Mouse (Mus musculus): ENCODE measurements around the gene Cmtm7.
A peak's percentile ranks its signal among the peaks of the same experiment; 100 is the strongest.

Gene Cmtm7

DNA sequence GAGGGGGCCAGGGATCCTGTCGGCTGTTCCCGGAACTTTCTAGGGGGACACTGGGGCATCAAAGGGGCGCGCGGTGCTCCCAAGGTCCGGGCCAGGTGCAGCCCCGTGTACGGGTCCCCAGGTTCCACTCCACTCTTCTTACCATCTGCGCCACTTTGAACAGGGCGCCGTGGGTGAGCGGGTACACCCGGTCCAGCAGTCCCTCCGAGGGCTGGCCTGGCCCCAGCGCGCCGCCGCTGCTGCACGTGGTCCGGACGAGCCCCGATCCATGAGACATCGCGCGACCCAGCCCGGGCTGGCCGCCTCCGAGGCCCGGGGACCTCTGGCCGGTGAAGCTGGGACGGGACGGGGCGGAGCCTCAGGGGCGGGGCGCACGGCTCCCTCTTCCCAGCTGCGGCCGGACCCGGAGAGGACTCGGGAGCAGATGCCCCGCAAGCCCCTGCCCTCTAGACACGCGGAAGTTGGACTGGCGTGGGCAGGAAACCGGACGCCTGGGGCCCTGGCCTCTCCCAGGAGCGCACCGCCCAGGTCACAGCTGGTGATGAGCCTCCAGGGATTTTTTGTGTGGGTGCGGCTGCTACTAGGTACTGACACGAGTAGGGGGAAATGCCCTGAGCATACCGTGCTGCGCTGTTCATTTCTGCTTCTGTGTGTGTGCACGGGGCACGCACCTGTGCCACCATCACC is at the start of gene Cmtm7:
Gene Cmtm7 (minus strand): TSS at position 331 of the 687 bp plus-strand sequence.
- DNase-seq (ENCODE audit: low read depth, low spot score), result peak; percentile 74

DNA sequence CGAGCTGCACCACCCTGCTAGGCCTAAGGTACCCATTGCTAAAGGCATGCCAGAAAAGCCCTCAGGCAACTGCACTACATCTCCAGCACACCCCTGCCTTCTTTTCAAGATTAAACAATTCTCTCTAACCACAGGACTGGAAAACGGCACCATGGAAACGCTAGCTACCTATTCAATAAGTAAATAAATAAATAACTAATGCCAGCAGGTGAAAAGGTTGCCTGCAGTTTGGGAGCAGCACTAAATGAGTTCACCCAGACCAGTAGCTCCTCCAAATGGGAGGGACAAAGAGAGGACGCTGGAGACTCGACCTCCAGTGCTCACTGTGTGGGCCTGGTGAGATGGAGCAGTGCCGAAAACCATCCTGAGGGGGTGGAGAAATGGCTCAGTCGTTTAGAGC is 48.7 kb upstream of the Cmtm7 start:
- DNase-seq (ENCODE audit: low read depth, low spot score), result no peak

DNA sequence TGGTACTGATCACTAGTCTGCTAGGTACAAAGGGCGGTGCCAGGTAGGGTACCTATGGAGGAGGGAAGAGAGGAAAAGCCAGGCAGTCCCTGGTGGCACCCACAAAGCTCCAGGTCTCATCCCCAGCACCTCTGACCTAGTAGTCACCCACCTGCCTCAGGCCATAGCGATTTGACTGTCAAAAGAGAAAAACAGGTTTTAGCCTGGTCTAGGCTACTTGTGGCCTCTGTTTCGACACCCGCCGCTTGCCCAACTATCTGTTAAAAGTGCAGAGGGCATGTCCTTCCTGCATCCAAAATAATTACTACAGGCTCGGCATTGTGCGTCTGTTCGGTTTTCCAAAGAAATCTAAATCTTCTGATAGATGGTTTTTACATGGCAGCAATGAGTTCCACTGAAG is 48.0 kb upstream of the Cmtm7 start:
- no peak for DNase-seq (ENCODE audit: low read depth, low spot score)

DNA sequence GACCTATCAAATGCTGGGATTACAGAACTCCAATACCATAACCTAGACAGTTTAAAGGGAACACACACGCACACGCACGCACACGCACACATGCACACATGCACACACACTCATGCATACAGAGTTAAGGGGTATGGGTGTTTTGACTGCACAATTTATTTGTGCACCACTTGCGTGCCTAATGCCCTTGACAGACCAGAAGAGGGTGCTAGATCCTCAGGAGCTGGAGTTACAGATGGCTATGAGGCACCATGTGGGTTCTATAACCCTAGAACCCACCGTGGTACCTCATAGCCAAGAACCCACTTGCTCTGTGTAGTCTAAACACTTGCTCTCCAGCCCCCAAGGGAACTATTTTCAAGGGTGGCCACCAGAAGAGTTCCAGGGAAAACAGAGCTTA is 46.7 kb upstream of the Cmtm7 start:
- no peak for DNase-seq (ENCODE audit: low read depth, low spot score)

DNA sequence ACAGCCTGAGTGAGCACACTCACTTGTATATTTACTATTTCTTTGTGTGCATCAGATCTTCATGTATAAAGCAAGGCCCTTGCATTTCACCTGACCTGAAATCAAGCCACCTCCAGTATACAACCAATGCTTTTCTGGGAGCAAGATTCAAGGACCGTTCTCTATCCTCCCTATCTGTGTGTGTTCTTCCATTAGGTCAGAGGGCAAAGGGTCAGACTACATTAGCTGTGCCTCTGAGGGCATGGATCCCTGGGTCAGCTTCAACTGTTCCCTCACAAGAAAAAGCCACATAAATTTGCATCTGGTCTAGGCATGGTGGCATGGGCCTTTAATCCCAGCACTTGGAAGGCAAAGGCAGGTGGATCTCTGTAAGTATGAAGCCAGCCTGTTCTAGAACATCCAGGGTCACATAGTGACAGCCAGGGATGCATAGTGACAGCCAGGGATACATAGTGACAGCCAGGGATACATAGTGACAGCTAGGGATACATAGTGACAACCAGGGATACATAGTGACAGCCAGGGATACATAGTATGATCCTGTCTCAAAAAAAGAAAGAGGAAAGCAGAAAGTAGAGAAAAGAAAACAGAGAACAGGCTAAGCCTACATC is 45.7 kb upstream of the Cmtm7 start:
- DNase-seq (ENCODE audit: low read depth, low spot score), result no peak

DNA sequence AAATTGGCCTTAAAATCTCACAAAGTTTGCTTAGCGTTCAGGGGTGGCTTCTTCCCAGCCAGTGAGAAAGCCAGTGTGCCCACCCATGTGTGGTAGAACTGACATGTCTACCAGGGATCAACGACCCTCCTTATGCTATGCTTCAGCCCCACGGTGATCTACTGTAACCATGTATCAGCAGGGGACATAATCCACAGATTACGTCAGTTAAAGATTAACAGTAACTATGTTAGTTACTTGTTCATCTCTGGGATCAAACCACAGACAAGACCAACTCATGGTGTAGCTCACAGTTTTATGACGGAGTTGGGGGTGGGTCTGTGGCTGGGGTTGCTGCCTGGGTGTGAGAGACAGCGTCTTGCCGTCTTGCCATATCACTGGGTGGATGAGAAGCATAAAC is 42.5 kb upstream of the Cmtm7 start:
- DNase-seq (ENCODE audit: low read depth, low spot score), result no peak

DNA sequence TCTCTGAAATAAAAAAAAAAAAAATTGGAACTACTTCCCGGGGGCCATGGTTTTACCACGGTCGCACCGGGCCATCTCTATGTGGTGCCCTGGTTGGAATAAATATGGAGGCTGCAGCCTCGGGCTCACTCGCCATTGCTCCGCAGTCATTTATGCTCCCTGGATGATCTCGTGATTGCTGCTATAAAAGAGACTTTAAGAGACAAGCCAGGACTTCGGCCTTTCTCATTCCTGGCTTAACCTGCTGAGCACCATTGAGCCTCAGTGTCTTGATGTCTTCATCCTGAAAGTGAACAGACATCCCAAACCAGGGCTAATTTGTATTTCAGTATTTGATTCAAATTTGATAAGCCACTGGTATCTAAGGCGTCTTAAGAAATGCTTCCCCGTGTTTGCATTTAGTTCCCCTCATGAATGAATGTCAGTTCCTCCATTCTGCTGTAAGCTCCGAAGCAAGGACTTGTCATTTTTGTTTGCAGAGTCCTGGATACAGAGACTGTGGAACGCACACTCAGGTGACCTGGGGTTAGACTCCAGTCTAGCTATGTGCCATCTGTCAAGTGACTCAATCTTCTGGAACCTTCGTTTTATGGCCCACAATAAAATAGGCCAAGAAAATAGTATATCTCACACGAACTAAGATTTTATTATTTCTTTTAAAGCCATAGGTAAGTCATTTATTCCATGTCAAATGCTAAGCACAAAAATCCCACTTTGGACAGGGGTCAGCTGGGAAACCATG is 40.1 kb upstream of the Cmtm7 start:
- no peak for DNase-seq (ENCODE audit: low read depth, low spot score)

DNA sequence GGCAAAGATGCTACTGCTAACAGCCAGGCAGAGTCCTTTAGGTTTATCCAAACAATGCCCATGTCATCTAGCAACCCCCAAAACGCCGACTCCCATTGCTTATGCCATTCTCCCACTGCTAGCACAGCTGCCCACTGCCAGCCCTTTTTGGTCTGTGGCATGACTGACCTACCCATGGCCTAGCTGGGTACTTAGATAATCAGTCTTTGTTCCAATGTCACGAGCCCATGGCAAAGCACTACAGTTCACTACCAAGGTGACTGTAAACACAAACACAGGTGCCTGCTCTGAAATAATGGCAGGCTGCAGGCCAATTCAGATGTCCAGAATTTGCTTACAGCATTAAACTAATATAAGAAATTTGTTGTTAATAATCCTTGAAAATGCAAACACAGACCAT is 37.3 kb upstream of the Cmtm7 start:
- DNase-seq (ENCODE audit: low read depth, low spot score), result no peak

DNA sequence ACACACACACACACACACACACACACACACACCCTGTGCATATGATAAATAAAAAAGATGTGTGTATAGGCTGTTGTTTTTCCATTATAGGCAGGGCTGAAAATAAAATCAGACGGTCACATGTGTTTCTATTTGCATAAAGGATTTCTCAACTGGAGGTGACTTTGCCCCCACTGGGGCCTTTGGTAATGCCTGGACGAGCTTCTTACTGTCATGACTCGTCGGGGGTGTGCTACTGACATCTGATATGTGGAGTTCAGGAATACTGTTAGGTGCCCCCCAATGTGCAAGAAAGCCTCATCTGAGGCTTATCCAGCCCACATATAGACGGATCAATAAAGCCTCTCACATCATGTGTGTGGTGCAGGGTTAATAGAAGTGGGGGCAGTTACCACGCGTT is 35.4 kb upstream of the Cmtm7 start:
- no peak for DNase-seq (ENCODE audit: low read depth, low spot score)

DNA sequence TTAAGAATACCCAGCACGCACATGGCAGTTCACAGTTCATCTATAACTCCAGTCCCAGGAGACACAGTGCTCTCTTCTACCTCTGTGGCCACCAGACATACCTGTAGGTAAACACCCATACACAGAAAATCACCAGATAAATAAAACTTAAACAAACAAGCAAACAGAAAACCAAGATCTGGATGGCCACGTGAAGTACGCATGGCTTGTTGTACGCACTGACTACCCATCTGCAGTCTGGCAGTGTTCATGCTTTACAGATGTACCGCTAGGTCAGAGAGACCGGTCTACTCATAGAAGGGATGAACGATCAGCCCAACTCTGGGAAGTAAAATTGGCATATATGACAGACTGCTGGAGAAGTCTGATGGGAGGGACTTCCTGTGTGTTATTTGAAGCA is 34.5 kb upstream of the Cmtm7 start:
- DNase-seq (ENCODE audit: low read depth, low spot score), result no peak

DNA sequence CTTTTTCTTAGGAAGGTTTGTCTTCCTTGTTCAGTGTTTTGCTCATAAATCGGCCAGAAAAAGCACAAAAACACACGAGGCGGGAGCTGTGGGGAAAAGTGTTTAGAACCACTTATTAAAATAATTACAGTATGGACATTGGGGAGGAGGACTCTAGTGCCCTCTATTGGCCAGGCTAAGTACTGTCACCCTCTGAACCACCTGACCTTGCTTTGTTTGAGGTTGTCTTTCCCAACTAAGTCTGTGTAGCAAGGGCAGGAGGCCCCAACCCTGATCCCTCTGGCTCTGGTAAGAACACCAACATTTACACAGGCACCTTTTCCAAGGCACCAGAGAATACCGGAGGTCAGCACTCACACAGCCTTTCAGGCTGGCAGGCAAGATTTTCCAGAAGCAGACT is 33.7 kb upstream of the Cmtm7 start:
- DNase-seq (ENCODE audit: low read depth, low spot score), result peak; percentile 61

DNA sequence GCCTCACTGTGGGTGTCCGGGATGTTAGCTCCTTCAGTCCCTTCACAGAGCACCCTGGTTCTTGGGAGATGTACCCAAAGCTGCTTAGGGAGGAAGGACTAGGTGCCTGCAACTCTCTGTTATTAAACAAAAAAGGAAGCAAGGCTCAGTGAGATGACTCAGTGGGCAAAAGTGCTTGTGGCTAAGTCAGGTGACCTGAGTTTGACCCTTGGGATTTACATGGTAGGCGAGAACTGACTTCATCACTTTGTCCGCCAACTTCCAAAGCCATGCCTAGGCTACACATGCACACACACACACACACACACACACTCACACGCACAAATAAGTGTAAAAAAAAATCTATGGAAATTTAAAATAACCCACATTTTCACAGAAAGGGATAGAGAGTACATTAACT is 30.3 kb upstream of the Cmtm7 start:
- peak; percentile 85 for DNase-seq (ENCODE audit: low read depth, low spot score)

DNA sequence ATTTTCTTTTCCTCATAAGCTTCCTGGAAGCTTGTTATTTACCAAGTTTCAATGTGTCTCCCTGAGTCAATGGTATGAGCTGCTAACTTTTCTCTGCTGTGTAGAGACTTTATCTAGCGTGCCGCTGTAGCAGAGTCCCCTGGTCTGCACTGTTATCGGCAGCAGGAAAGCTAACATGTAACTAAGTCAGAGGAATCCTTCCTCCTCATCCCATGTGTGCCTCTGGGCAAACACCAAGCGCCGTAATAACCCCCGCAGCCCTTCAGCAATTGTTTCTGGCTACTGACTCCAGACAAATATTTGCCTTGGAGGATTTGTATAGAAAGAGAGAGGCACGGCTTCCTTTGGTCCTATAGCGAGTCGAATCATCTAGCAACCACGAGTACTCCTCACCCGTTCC is 29.2 kb upstream of the Cmtm7 start:
- no peak for DNase-seq (ENCODE audit: low read depth, low spot score)

DNA sequence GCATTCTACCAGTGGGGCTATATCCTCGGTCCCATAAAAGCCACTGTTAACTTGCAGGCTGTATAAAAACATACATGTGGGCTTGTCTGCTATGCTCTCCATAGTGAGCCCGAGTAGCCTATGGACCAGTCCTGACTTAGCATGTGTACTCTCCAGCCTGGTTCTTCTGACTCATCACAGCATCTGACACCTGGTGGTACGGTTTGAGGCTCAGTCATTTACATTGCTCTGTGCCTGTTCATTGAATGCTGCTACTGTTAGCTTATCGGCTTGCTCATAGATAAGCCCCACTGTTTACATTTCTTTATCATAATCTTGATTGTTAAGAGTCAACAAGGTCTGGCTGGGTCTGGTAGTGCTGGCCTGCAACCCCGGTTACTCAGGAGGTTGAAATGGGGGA is 27.0 kb upstream of the Cmtm7 start:
- no peak for DNase-seq (ENCODE audit: low read depth, low spot score)

DNA sequence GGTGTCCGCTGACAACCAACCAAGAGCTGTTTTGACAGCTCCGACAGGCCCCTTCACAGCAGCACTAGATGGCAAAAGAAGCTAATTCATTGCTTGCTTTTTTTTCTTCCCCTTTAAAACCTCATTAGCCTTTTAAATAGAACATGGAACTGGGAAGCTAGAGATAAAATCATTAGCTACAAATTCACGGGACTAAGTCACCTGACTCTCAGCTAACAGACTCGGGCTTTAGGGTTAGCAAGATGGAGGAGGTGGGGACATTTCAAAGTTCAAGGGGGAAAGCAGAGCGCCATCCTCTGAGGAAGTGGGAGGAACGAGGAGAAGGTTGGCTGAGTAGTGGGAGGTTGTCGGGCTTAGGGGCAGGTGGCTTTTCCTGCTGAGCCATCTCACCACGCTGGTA is 25.6 kb upstream of the Cmtm7 start:
- no peak for DNase-seq (ENCODE audit: low read depth, low spot score)

DNA sequence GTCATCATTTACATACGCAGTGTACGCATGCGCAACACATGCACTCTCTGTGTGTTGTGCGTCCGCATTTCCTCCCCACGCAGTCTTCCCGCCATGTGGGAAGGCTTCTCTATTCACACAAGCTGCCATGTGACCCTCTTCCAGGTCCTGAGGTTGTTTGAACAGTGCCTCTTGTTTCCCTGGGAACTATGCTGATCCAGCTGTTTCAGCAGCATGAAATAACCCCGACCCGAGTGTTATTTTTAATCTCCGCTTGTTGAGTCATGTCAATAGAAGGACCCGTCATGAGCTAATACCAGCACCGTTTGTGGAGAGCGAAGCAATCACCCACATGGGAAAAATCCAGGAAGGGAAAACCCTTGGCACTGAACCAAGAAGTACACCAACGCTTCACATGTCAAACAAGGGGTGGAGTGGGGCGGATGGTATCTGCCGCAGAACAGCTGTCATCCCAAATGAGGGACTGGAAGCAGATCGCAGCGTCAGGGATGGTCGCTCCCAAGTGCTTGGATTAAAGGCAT is 23.6 kb upstream of the Cmtm7 start:
- no peak for DNase-seq (ENCODE audit: low read depth, low spot score)

DNA sequence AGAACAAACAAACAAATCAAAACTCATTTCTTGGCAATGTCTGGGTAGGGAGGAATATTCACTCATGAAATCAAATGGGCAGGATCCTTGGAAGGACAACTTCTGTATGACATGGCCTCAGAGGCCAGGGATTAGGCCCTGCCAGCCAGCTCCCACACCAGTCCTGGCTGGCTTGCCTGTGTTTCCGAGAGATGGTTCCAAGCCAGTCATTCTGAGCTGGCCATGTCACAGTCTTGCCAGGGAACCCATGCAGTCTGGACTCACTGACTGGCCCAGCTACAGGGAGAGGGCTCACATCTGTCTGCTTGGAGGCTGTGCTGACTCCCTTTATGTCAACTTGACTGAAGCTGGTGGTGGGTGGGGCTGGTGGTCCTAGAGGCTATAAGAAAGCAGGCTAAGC is 20.5 kb upstream of the Cmtm7 start:
- no peak for DNase-seq (ENCODE audit: low read depth, low spot score)

DNA sequence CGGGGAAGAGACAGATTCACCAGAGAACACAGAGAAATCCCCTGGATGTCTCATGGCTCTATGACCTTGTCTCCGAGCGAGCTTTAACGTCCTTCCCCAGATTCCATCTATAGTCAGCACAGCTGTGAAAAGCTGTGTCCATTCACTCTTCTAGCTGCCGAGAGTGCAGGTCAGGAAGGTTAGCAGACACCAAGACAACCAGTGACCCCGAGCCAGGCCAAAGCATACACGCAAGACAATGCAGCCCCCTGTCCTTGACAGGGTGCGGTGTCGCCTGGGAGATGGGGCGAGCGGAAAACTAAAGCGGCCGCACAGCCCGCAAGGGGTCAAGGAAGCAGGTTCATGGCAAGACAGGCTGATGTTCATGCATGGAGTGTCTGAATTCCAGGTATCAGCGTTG is 19.6 kb upstream of the Cmtm7 start:
- DNase-seq (ENCODE audit: low read depth, low spot score), result no peak

DNA sequence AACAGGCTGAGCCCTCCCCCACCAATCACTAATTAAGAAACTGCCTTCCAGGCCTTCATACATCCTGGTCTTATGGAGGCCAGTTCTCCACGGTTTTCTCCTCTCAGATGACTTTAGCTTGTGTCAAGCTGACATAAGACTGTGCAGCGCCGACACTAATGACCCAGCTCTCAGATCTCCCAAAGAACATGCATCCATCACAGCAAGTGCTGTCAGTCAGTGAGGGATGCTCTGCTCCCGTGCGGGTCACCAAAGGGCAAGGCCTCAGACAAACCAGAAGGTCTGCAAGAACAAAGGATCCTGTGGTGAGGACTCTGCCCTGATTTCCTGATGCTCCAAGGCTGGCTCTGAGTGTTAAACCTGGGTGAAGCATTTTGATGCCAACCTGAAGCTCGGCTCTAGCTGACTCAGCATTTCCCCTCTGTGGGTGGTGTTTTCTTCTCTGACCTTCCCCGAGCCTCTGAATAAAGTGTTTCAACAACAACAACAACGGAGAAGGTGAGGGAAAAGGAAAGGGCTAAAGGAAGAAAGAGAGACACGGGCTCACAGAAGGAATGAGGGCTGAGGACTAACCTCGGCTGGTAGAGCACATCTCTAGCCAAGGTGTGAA is 17.9 kb upstream of the Cmtm7 start:
- no peak for DNase-seq (ENCODE audit: low read depth, low spot score)

DNA sequence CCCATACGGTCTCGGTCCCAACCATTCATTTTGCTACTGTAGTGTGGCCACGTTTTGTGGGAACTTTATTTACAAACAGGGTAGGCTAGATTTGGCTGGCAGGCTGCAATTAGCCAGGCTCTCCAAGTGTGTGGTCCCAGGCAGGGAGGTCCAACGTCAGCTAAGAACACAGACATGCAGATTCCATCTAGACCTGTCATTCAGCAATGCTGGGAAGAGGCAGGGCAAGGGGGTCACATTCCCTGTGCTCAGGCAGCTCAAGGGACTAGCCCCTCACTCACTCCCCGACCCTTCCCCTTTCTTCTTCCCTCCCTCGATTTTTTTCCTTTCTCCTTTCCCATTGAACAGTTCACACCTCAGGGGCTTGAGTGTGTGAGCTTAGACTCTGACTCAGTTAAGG is 17.2 kb upstream of the Cmtm7 start:
- DNase-seq (ENCODE audit: low read depth, low spot score), result no peak

DNA sequence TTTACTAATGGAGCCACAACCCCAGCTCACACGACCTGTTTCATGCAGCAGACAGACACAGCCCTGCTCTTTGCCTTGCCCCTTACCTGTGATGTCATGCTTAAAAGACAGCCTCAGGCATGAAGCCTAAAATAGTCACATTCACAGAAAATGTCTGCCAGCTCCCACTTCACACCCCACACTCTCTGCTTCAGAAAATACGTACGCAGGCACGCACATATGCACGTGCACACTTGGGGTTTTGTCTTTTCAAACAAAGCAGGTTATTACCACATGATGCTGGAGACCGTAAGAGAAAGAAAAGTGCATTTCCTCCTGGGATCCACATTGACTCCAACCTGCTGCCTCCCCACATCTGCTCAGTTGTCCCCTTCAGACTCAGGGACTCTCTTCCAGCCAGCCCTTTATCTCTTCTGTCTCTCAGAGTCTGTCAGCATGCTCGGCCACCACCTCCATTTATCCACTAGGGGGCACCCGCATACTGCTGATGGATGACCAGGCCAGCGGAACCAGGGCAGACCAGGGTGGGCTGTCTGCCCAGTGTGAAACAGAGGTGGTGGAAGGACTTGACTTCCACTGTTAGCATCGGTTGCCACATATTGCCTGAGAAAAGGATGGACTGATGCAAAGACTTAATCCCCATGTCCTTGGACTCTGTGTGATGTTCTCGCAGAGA is 15.8 kb upstream of the Cmtm7 start:
- peak; percentile 83 for DNase-seq (ENCODE audit: low read depth, low spot score)

DNA sequence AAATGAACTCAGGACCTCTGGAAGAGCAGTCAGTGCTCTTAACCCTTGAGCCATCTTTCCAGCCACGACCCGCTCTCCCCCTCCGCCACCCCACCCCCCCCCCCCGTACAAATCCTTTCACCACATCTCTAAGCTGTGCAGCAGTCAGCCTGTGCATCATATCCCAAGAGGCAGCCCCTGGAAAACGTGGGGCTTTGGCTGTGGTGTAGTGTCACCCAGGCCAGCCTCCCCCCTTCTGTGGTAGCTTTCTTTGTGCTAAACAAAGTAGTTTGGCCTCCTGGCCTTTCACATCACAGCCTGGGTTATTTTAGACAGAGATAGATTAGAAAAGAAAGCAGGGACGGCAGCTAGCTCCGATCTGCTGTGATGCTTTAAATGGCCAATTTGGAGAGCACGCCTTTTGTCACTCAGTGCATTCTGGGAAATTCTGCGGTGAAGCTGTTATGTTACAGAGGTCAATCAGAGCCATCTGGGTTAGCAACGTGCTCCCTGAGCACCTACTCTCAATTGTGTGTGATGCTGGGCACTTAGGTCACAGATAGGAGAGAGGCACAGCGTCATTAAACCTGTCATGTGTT is 14.9 kb upstream of the Cmtm7 start:
- no peak for DNase-seq (ENCODE audit: low read depth, low spot score)

Data from 3T3-L1 (cell line).